Mouse (Mus musculus): ENCODE data around the gene Ptpa. TPM values are rescaled to one million over a fixed set of nuclear protein-coding genes. Genes with fewer than 3 reads are reported as not detected.

Ptpa gene
- 126 and 137 TPM in 2 replicates for polyA plus RNA-seq (2011; ENCODE audit: insufficient read length, low read depth, missing spikeins)

- Histone ChIP-seq H3K27ac (ENCODE audit: insufficient read depth, low read length) (peak within 1 kb of the TSS; percentile 60), H3K4me1 (ENCODE audit: control insufficient read depth, insufficient read depth, low read length) (peaks cover 14% of the 10 kb centered on the region), H3K4me3 (ENCODE audit: insufficient read depth, low read length) (peak within 1 kb of the TSS; percentile 71)
- TF ChIP-seq POLR2A (IDR thresholded peaks at IDR 0.05; ENCODE audit: low read depth, low read length) (peak; percentile 98), CTCF (IDR thresholded peaks at IDR 0.05; ENCODE audit: borderline replicate concordance, insufficient read depth, low read length) (no peak)
These were observed at the start of gene Ptpa for GRCm38 (mm10) chr2:30415936-30416648. TSS of gene Ptpa (plus strand) at chr2:30416039.

GRCm38 (mm10) chr2:30366203-30366602 is 49.6 kb upstream of the Ptpa start:
- H3K4me1 ChIP-seq (ENCODE audit: control insufficient read depth, insufficient read depth, low read length) = 0 out of 2 replicates have a peak, but pooled peaks cover 3% of the 10 kb centered on the region
- H3K4me3 ChIP-seq (ENCODE audit: insufficient read depth, low read length) = no peak overlapping the region
- TF ChIP-seq POLR2A (IDR thresholded peaks at IDR 0.05; ENCODE audit: low read depth, low read length) = no peak
- TF ChIP-seq CTCF (IDR thresholded peaks at IDR 0.05; ENCODE audit: borderline replicate concordance, insufficient read depth, low read length) = no peak
- no peak overlapping the region for H3K27ac ChIP-seq (ENCODE audit: insufficient read depth, low read length)

- TF ChIP-seq POLR2A (IDR thresholded peaks at IDR 0.05; ENCODE audit: low read depth, low read length) (no peak), CTCF (IDR thresholded peaks at IDR 0.05; ENCODE audit: borderline replicate concordance, insufficient read depth, low read length) (no peak)
- no peaks in the 10 kb centered on the region for H3K4me1 ChIP-seq (ENCODE audit: control insufficient read depth, insufficient read depth, low read length)
- H3K27ac ChIP-seq (ENCODE audit: insufficient read depth, low read length) = no peak overlapping the region
- H3K4me3 ChIP-seq (ENCODE audit: insufficient read depth, low read length) = no peak overlapping the region
These were observed 44.3 kb upstream of the Ptpa start for GRCm38 (mm10) chr2:30371544-30371943.

- TF ChIP-seq CTCF (IDR thresholded peaks at IDR 0.05; ENCODE audit: borderline replicate concordance, insufficient read depth, low read length) (no peak), POLR2A (IDR thresholded peaks at IDR 0.05; ENCODE audit: low read depth, low read length) (no peak)
- Histone ChIP-seq H3K4me1 (ENCODE audit: control insufficient read depth, insufficient read depth, low read length) (no peaks in the 10 kb centered on the region), H3K4me3 (ENCODE audit: insufficient read depth, low read length) (no peak overlapping the region), H3K27ac (ENCODE audit: insufficient read depth, low read length) (no peak overlapping the region)
These were observed 43.1 kb upstream of the Ptpa start for GRCm38 (mm10) chr2:30372726-30373125.

- H3K4me3 ChIP-seq (ENCODE audit: insufficient read depth, low read length) = no peak overlapping the region
- H3K4me1 ChIP-seq (ENCODE audit: control insufficient read depth, insufficient read depth, low read length) = no peaks in the 10 kb centered on the region
- H3K27ac ChIP-seq (ENCODE audit: insufficient read depth, low read length) = no peak overlapping the region
- no peak for TF ChIP-seq POLR2A (IDR thresholded peaks at IDR 0.05; ENCODE audit: low read depth, low read length)
- no peak for TF ChIP-seq CTCF (IDR thresholded peaks at IDR 0.05; ENCODE audit: borderline replicate concordance, insufficient read depth, low read length)
These were observed 39.9 kb upstream of the Ptpa start for GRCm38 (mm10) chr2:30375893-30376292.

- H3K4me1 ChIP-seq (ENCODE audit: control insufficient read depth, insufficient read depth, low read length) = no peaks in the 10 kb centered on the region
These were observed 38.1 kb upstream of the Ptpa start for GRCm38 (mm10) chr2:30377721-30378120.

GRCm38 (mm10) chr2:30379307-30379706 is 36.5 kb upstream of the Ptpa start:
- no peak for TF ChIP-seq CTCF (IDR thresholded peaks at IDR 0.05; ENCODE audit: borderline replicate concordance, insufficient read depth, low read length)
- no peak for TF ChIP-seq POLR2A (IDR thresholded peaks at IDR 0.05; ENCODE audit: low read depth, low read length)
- Histone ChIP-seq H3K27ac (ENCODE audit: insufficient read depth, low read length) (no peak overlapping the region), H3K4me1 (ENCODE audit: control insufficient read depth, insufficient read depth, low read length) (no peaks in the 10 kb centered on the region), H3K4me3 (ENCODE audit: insufficient read depth, low read length) (no peak overlapping the region)

More at GRCm38 (mm10) chr2:30377721-30378120, 38.1 kb upstream of the Ptpa start:
- no peak overlapping the region for H3K4me3 ChIP-seq (ENCODE audit: insufficient read depth, low read length)
- no peak overlapping the region for H3K27ac ChIP-seq (ENCODE audit: insufficient read depth, low read length)
- TF ChIP-seq POLR2A (IDR thresholded peaks at IDR 0.05; ENCODE audit: low read depth, low read length) = no peak
- TF ChIP-seq CTCF (IDR thresholded peaks at IDR 0.05; ENCODE audit: borderline replicate concordance, insufficient read depth, low read length) = no peak

GRCm38 (mm10) chr2:30380564-30381376 is 35.1 kb upstream of the Ptpa start:
- no peaks in the 10 kb centered on the region for H3K4me1 ChIP-seq (ENCODE audit: control insufficient read depth, insufficient read depth, low read length)
- H3K27ac ChIP-seq (ENCODE audit: insufficient read depth, low read length) = no peak overlapping the region
- TF ChIP-seq CTCF (IDR thresholded peaks at IDR 0.05; ENCODE audit: borderline replicate concordance, insufficient read depth, low read length) (no peak), POLR2A (IDR thresholded peaks at IDR 0.05; ENCODE audit: low read depth, low read length) (no peak)
- no peak overlapping the region for H3K4me3 ChIP-seq (ENCODE audit: insufficient read depth, low read length)

- Histone ChIP-seq H3K4me3 (ENCODE audit: insufficient read depth, low read length) (no peak overlapping the region), H3K4me1 (ENCODE audit: control insufficient read depth, insufficient read depth, low read length) (no peaks in the 10 kb centered on the region), H3K27ac (ENCODE audit: insufficient read depth, low read length) (no peak overlapping the region)
- TF ChIP-seq POLR2A (IDR thresholded peaks at IDR 0.05; ENCODE audit: low read depth, low read length) (no peak), CTCF (IDR thresholded peaks at IDR 0.05; ENCODE audit: borderline replicate concordance, insufficient read depth, low read length) (no peak)
These were observed 34.5 kb upstream of the Ptpa start for GRCm38 (mm10) chr2:30381377-30381725.

GRCm38 (mm10) chr2:30384814-30385213 is 31.0 kb upstream of the Ptpa start:
- Histone ChIP-seq H3K27ac (ENCODE audit: insufficient read depth, low read length) (no peak overlapping the region), H3K4me1 (ENCODE audit: control insufficient read depth, insufficient read depth, low read length) (no peaks in the 10 kb centered on the region), H3K4me3 (ENCODE audit: insufficient read depth, low read length) (no peak overlapping the region)
- TF ChIP-seq POLR2A (IDR thresholded peaks at IDR 0.05; ENCODE audit: low read depth, low read length) (no peak), CTCF (IDR thresholded peaks at IDR 0.05; ENCODE audit: borderline replicate concordance, insufficient read depth, low read length) (no peak)
